Mouse (Mus musculus) erythroblast, embryonic 14.5 days (primary cell): ENCODE data around the gene Tspan7.

ENCODE experiments used
- GATA1 ChIP-seq: IDR thresholded peaks from 2 replicates; pipeline ENCODE4 v1.6.1; 2012; ENCODE audit warnings: low read length, inconsistent platforms, mixed read lengths
- TAL1 ChIP-seq: IDR thresholded peaks from 3 replicates; pipeline ENCODE4 v1.6.1; 2012; ENCODE audit warnings: low read length, inconsistent platforms, mixed read lengths

DNA sequence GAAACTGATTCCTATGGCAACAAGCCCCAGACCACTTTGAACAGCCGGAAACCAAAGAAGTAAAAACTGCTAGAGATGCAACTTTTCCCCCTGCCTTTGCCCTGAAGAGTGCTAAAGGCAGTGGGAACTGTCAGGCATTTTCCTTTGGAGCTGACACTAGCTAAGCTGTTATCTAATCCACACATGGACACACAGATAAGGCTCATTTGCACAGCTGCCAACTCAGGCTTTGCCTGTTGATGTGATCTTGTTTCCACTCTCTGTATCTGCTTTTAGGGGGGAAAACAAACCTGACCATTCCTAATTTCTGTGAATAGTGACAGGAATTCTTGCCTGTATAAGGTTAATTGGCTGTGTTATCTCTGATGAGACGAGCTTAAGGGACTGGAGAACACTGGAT, 17.7 kb downstream of the Tspan7 start:
- no peak for TF ChIP-seq GATA1
- TF ChIP-seq TAL1 = no peak
